Mouse (Mus musculus) hematopoietic stem cell, adult 5-6 weeks (primary cell): ENCODE data around the gene Pilra. TPM values are rescaled to one million over a fixed set of nuclear protein-coding genes. Genes with fewer than 3 reads are reported as not detected.
"Not testable (repeated sequence)": the region's sequence is repeated elsewhere in the genome, so short reads cannot be mapped to it uniquely, and the experiment has no call there.

Experiments
- ATAC-seq, 2 experiments: fragments of 125-278 bp in 1 of 2; replicated peaks in 1 of 2; 2 replicates each; pipeline ENCODE4 v1.8.0; 2016 to 2017; ENCODE audit warnings: inconsistent platforms in 2 of 2, mild to moderate bottlenecking in 2 of 2, moderate number of reproducible peaks in 2 of 2, low read depth in 1 of 2, moderate TSS enrichment in 1 of 2; ENCODE audit not compliant: low FRiP score in 2 of 2, poor library complexity in 2 of 2, severe bottlenecking in 2 of 2, insufficient read depth in 1 of 2, low TSS enrichment in 1 of 2
- total RNA-seq: library from RNA; stranded (forward); fragments of 172-1452, 232-1000 nt; gene quantifications from 2 replicates; pipeline ENCODE4 v1.2.3, GENCODE M21; 2017

Pilra gene
- 17.7 and 22.2 TPM in 2 replicates for total RNA-seq

GRCm38 (mm10) chr5:137835966-137836520 is at the start of gene Pilra:
Gene Pilra, minus strand, starts transcription at chr5:137836281.
- peak; percentile 34 to 81; a peak in 2 of 4 replicates for ATAC-seq

GRCm38 (mm10) chr5:137883345-137883744 is 47.3 kb upstream of the Pilra start:
- no peak for ATAC-seq

GRCm38 (mm10) chr5:137882922-137883321 is 46.8 kb upstream of the Pilra start:
- ATAC-seq, result peak; percentile 62 to 67; a peak in 3 of 4 replicates

- ATAC-seq, result no peak
Observed at GRCm38 (mm10) chr5:137877860-137878259, 41.8 kb upstream of the Pilra start.

- no peak for ATAC-seq
Observed at GRCm38 (mm10) chr5:137875054-137875453, 39.0 kb upstream of the Pilra start.

GRCm38 (mm10) chr5:137872381-137872702 is 36.3 kb upstream of the Pilra start:
- ATAC-seq, result not testable (repeated sequence)

GRCm38 (mm10) chr5:137871644-137872380 is 35.7 kb upstream of the Pilra start, which contains the start of gene Pilrb2:
Gene Pilrb2, minus strand, starts transcription at chr5:137871815.
- peak; percentile 52 to 55; a peak in 3 of 4 replicates for ATAC-seq

GRCm38 (mm10) chr5:137868600-137868999 is 32.5 kb upstream of the Pilra start:
- not testable (repeated sequence) for ATAC-seq

GRCm38 (mm10) chr5:137864008-137864407 is 27.9 kb upstream of the Pilra start:
- ATAC-seq, result not testable (repeated sequence)

GRCm38 (mm10) chr5:137857960-137858710 is 22.1 kb upstream of the Pilra start, which contains the start of gene Pilrb1:
Gene Pilrb1, minus strand, starts transcription at chr5:137858106.
- peak; percentile 42 to 79; a peak in 2 of 4 replicates for ATAC-seq

- peak; percentile 42 to 60 for ATAC-seq
Observed at GRCm38 (mm10) chr5:137856870-137857269, 20.8 kb upstream of the Pilra start.

GRCm38 (mm10) chr5:137854907-137855306 is 18.8 kb upstream of the Pilra start:
- not testable (repeated sequence) for ATAC-seq

GRCm38 (mm10) chr5:137850313-137850712 is 14.2 kb upstream of the Pilra start:
- not testable (repeated sequence) for ATAC-seq

- ATAC-seq, result peak; percentile 32 to 71; a peak in 2 of 4 replicates
Observed at GRCm38 (mm10) chr5:137837110-137837509, 1.0 kb upstream of the Pilra start.

- no peak for ATAC-seq
Observed at GRCm38 (mm10) chr5:137836611-137837010, 530 bp upstream of the Pilra start.

- ATAC-seq, result no peak
Observed at GRCm38 (mm10) chr5:137833500-137833899, 2.6 kb downstream of the Pilra start.

- ATAC-seq, result no peak
Observed at GRCm38 (mm10) chr5:137831506-137831905, 4.6 kb downstream of the Pilra start.

GRCm38 (mm10) chr5:137831106-137831505 is 5.0 kb downstream of the Pilra start:
- peak in 1 of 2 experiments; percentile 52; a peak in 1 of 4 replicates for ATAC-seq
